Mouse (Mus musculus) left cerebral cortex, postnatal 25 days (tissue): ENCODE data around the gene Cox8c. TPM values are rescaled to one million over a fixed set of nuclear protein-coding genes. Genes with fewer than 3 reads are reported as not detected.

Experiments used
- DNase-seq, 2 experiments: peaks; one replicate each; pipeline ENCODE4 v3.0.0; 2022; ENCODE audit warnings: low spot score in 2 of 2, mixed read lengths in 1 of 2
- intact Hi-C: fragments of 180-260 bp; cut with DNase I; formaldehyde crosslinking; loops from one replicate; pipeline ENCODE4 v1.15.1; 2025
- total RNA-seq, 2 experiments: library from RNA; stranded (reverse); gene quantifications; 2 replicates each; pipeline ENCODE4 v1.2.3; 2021

Gene Cox8c
- total RNA-seq, 2 experiments from 2014 or later: not detected

GRCm38 (mm10) chr12:102949395-102950208, 50.5 kb downstream of the Cox8c start:
- DNase-seq: peak; percentile 72 to 90
- intact Hi-C loops: loop anchor here (2.0 to 5.0 kb wide), 3 partner anchors 63 to 113 kb away; partner anchors contain the start of gene Btbd7

Other genes starting within 250 kb of the Cox8c start
- 10 to 100 TPM; 63.9 to 70.2 TPM for gene Itpk1, start 194.4 kb upstream of the Cox8c start, total RNA-seq
- gene Moap1, start 155.7 kb upstream of the Cox8c start, total RNA-seq: 10 to 100 TPM; 31.6 to 39.3 TPM
- 1 to 10 TPM; 6.0 to 6.4 TPM for gene Tmem251, start 155.6 kb upstream of the Cox8c start, total RNA-seq
- not detected for gene Gm28051, start 141.6 kb upstream of the Cox8c start, total RNA-seq
- 10 to 100 TPM; 16.9 to 18.2 TPM for gene Gon7, start 141.5 kb upstream of the Cox8c start, total RNA-seq
- 10 to 100 TPM; 34.3 to 36.6 TPM for gene Ubr7, start 141.3 kb upstream of the Cox8c start, total RNA-seq
- gene Gm20604, start 140.6 kb upstream of the Cox8c start, total RNA-seq: 10 to 100 TPM; 19.9 to 20.0 TPM
- gene Btbd7, start 20.8 kb upstream of the Cox8c start, total RNA-seq: 10 to 100 TPM; 18.4 to 19.5 TPM
- 10 to 100 TPM; 52.1 to 58.6 TPM for gene Unc79, start 49.5 kb downstream of the Cox8c start, total RNA-seq